Mouse (Mus musculus) cortical plate, adult 2 months (tissue): ENCODE results near the gene Bcorl1.

Experiments used
- CTCF ChIP-seq: fragments of 200-500 bp; IDR thresholded peaks from 2 replicates; pipeline ENCODE4 v1.5.1; 2011; ENCODE audit warnings: mild to moderate bottlenecking, control low read depth, low read length; ENCODE audit not compliant: insufficient read depth; ENCODE audit errors: extremely low read depth
- POLR2A ChIP-seq: fragments of 200-500 bp; IDR thresholded peaks from 2 replicates; pipeline ENCODE4 v1.6.1; 2011; ENCODE audit warnings: mild to moderate bottlenecking, low read length, control low read depth; ENCODE audit not compliant: insufficient read depth; ENCODE audit errors: extremely low read depth

- no peak for TF ChIP-seq POLR2A
- peak; percentile 43 for TF ChIP-seq CTCF
Observed at GRCm38 (mm10) chrX:48383643-48384042, 42.5 kb downstream of the Bcorl1 start.
